Mouse (Mus musculus) gonadal fat pad, adult 2 months (tissue): Measurements from ENCODE around the gene Zfp781. TPM values are rescaled to one million over a fixed set of nuclear protein-coding genes. Genes with fewer than 3 reads are reported as not detected.
"Not testable (repeated sequence)": the region's sequence is repeated elsewhere in the genome, so short reads cannot be mapped to it uniquely, and the experiment has no call there.

ENCODE experiments used
- DNase-seq: peaks from one replicate; pipeline ENCODE4 v3.0.0-alpha.2; 2012; ENCODE audit warnings: low read depth
- polyA plus RNA-seq: library from polyadenylated mRNA; depleted of rRNA; stranded (reverse); fragments of >200 nt; gene quantifications from 2 replicates; pipeline ENCODE4 v1.2.3, GENCODE M21; 2012; rRNA removed

Gene Zfp781
- 0.16 and 0.23 TPM in 2 replicates for polyA plus RNA-seq

- not testable (repeated sequence) for DNase-seq
Observed at GRCm38 (mm10) chr10:81929842-81930743, at the start of gene Zfp781. Gene Zfp781 (minus strand): TSS chr10:81930480.

- DNase-seq, result not testable (repeated sequence)
Observed at GRCm38 (mm10) chr10:81978365-81979003, 48.2 kb upstream of the Zfp781 start.

GRCm38 (mm10) chr10:81930744-81931118 is 451 bp upstream of the Zfp781 start:
- not testable (repeated sequence) for DNase-seq

GRCm38 (mm10) chr10:81863409-81864407 is 66.6 kb downstream of the Zfp781 start, which contains the start of gene Gm32687:
Gene Gm32687 (plus strand): TSS chr10:81863934.
- DNase-seq, result not testable (repeated sequence)

Other genes with a start within 250 kb of the Zfp781 start
- 0.76 and 1.2 TPM in 2 replicates for gene Zfp433, start 225.7 kb downstream of the Zfp781 start, polyA plus RNA-seq
- gene Gm3055, start 159.3 kb downstream of the Zfp781 start, polyA plus RNA-seq, result 0.52 and 0.57 TPM in 2 replicates
- 0.05 TPM in 1 of 2 replicates, not detected in the other for gene Gm4767, start 118.3 kb downstream of the Zfp781 start, polyA plus RNA-seq
- 0.84 and 0.93 TPM in 2 replicates for gene Gm32687, start 66.5 kb downstream of the Zfp781 start, polyA plus RNA-seq
- 2.3 and 2.5 TPM in 2 replicates for gene Zfp873, start 117.6 kb upstream of the Zfp781 start, polyA plus RNA-seq
- gene BC024063, start 152.9 kb upstream of the Zfp781 start, polyA plus RNA-seq, result 0.14 and 0.19 TPM in 2 replicates
- gene AU041133, start 197.5 kb upstream of the Zfp781 start, polyA plus RNA-seq, result 0.55 and 0.72 TPM in 2 replicates